8 mouse cellular contexts compared by ENCODE assay signal in genomic region chr11:35864981-35865604, GRCm38 (mm10). TPM values are rescaled to one million over a fixed set of nuclear protein-coding genes. Genes with fewer than 3 reads are reported as not detected.
A peak's percentile ranks its signal among the peaks of the same experiment; 100 is the strongest.
DNase-seq lines count a peak whose midpoint lies in the region; ATAC-seq lines count a peak whose summit lies in the region.

No protein-coding gene starts in this region.

- H3K36me3 ChIP-seq in heart, embryonic 13.5 days: peaks cover 3% of the 10 kb centered on the region; the same call in 1 of the 2 replicates
- 0 out of 2 replicates have a peak, but pooled peaks cover 5% of the 10 kb centered on the region for H3K36me3 ChIP-seq in embryonic facial prominence, embryonic 14.5 days (ENCODE audit: control insufficient read depth, insufficient read depth, low read length)
- 0 out of 2 replicates have a peak, but pooled peaks cover 4% of the 10 kb centered on the region for H3K36me3 ChIP-seq in midbrain, embryonic 15.5 days (replicated peaks)

- WGBS in heart, embryonic 13.5 days: 41% methylated on average over 9 of the region's 9 CpGs
- WGBS in embryonic facial prominence, embryonic 14.5 days: 26% methylated on average over 9 of the region's 9 CpGs
- 7% methylated on average over 9 of the region's 9 CpGs for WGBS in midbrain, embryonic 15.5 days

- H3K27me3 ChIP-seq in heart, embryonic 13.5 days (replicated peaks): no peaks in the 10 kb centered on the region
- no peaks in the 10 kb centered on the region for H3K27me3 ChIP-seq in embryonic facial prominence, embryonic 14.5 days (replicated peaks; ENCODE audit: control insufficient read depth, insufficient read depth, low read length)
- no peaks in the 10 kb centered on the region for H3K27me3 ChIP-seq in midbrain, embryonic 15.5 days (replicated peaks)

- H3K9me3 ChIP-seq in heart, embryonic 13.5 days: no peaks in the 10 kb centered on the region
- no peaks in the 10 kb centered on the region for H3K9me3 ChIP-seq in embryonic facial prominence, embryonic 14.5 days (ENCODE audit: control insufficient read depth, low read length)
- no peaks in the 10 kb centered on the region for H3K9me3 ChIP-seq in midbrain, embryonic 15.5 days

- peaks cover 30% of the 10 kb centered on the region for H3K4me1 ChIP-seq in heart, embryonic 13.5 days
- H3K4me1 ChIP-seq in embryonic facial prominence, embryonic 14.5 days (ENCODE audit: control insufficient read depth, insufficient read depth, low read length): peaks cover 8% of the 10 kb centered on the region
- H3K4me1 ChIP-seq in midbrain, embryonic 15.5 days: peaks cover 34% of the 10 kb centered on the region

- H3K4me3 ChIP-seq in heart, embryonic 13.5 days: no peak overlapping the region
- H3K4me3 ChIP-seq in embryonic facial prominence, embryonic 14.5 days (ENCODE audit: low read depth, low read length): no peak overlapping the region
- no peak overlapping the region for H3K4me3 ChIP-seq in midbrain, embryonic 15.5 days

- no peak for DNase-seq in heart, adult 9 months (ENCODE audit: low spot score in 2 of 2)
- DNase-seq in embryonic facial prominence, embryonic 14.5 days (ENCODE audit: low spot score): peak; percentile 95
- DNase-seq in layer of hippocampus, adult 18-20 months (ENCODE audit: low spot score in 2 of 2): peak; percentile 62 to 77
- no peak for DNase-seq in spleen, postnatal 4 days (ENCODE audit: low spot score in 2 of 2)
- DNase-seq in testis, postnatal 10 days (ENCODE audit: low spot score): no peak
- no peak for DNase-seq in thymus, postnatal 36 days

- no peak overlapping the region for H3K9ac ChIP-seq in heart, embryonic 13.5 days
- H3K9ac ChIP-seq in embryonic facial prominence, embryonic 14.5 days (ENCODE audit: low read depth, low read length): 0 out of 2 replicates have a peak overlapping the region, but pooled peaks have one; percentile 31
- no peak overlapping the region for H3K9ac ChIP-seq in midbrain, embryonic 15.5 days

- ATAC-seq in heart, embryonic 13.5 days (ENCODE audit: extremely low read depth, insufficient number of reproducible peaks, low FRiP score, low TSS enrichment): no peak
- peak; percentile 96 for ATAC-seq in embryonic facial prominence, embryonic 14.5 days (ENCODE audit: low read depth)
- ATAC-seq in midbrain, embryonic 15.5 days (replicated peaks): peak; percentile 92

- peak overlapping the region; percentile 77 for H3K27ac ChIP-seq in heart, embryonic 13.5 days (replicated peaks)
- H3K27ac ChIP-seq in embryonic facial prominence, embryonic 14.5 days (replicated peaks; ENCODE audit: low read depth, low read length): no peak overlapping the region; the same call in 1 of the 2 replicates
- H3K27ac ChIP-seq in midbrain, embryonic 15.5 days: peak overlapping the region; percentile 91

- H3K4me2 ChIP-seq in heart, embryonic 13.5 days: no peak overlapping the region
- peak overlapping the region; percentile 29 for H3K4me2 ChIP-seq in embryonic facial prominence, embryonic 14.5 days (ENCODE audit: low read depth, low read length)
- peak overlapping the region; percentile 30 for H3K4me2 ChIP-seq in midbrain, embryonic 15.5 days

RNA-seq across cellular contexts. Expression of gene Rars, which starts 30.8 kb away (rescaled TPM):
- 63.5 and 70.0 TPM in 2 replicates for polyA plus RNA-seq in heart, embryonic 13.5 days (2015; fragmentation: Nextera tagmentation; extraction: Ambion mirVana)
- 85.9 and 93.8 TPM in 2 replicates for polyA plus RNA-seq in embryonic facial prominence, embryonic 14.5 days (2014; fragmentation: Nextera tagmentation; extraction: Ambion mirVana)
- 10 to 100 TPM; 51.4 to 53.5 TPM for total RNA-seq in layer of hippocampus, adult 18-20 months (2021)
- 68.2 and 68.6 TPM in 2 replicates for polyA plus RNA-seq in midbrain, embryonic 15.5 days (2015; fragmentation: Nextera tagmentation; extraction: Ambion mirVana)

Comparison
In these comparisons a context has a peak if more than half of its experiments do, and no peak if none do; other contexts are left out.
1. DNase-seq: peak in embryonic facial prominence, embryonic 14.5 days (single experiment) and layer of hippocampus, adult 18-20 months (2 of 2); none in heart, adult 9 months (0 of 2), spleen, postnatal 4 days (0 of 2), testis, postnatal 10 days (single experiment) and thymus, postnatal 36 days (0 of 2).